Mouse (Mus musculus) lung, adult 2 months (tissue): ENCODE measurements around the gene Uspl1.

ENCODE experiments used
- CTCF ChIP-seq: fragments of 200-500 bp; IDR thresholded peaks from 2 replicates; pipeline ENCODE4 v1.5.1; 2011; ENCODE audit warnings: mild to moderate bottlenecking, low read length, control low read depth; ENCODE audit not compliant: insufficient read depth
- POLR2A ChIP-seq: fragments of 200-500 bp; IDR thresholded peaks from 2 replicates; pipeline ENCODE4 v1.6.1; 2011; ENCODE audit warnings: low read depth, mild to moderate bottlenecking, control low read depth, low read length, borderline replicate concordance; ENCODE audit errors: extremely low read depth

GRCm38 (mm10) chr5:149264405-149264804, 80.3 kb downstream of the Uspl1 start, which contains the start of gene Alox5ap:
- TF ChIP-seq CTCF (no peak), POLR2A (no peak)
